Mouse (Mus musculus) gastrocnemius, postnatal 14 days (tissue): ENCODE data around the gene 2610028H24Rik. TPM values are rescaled to one million over a fixed set of nuclear protein-coding genes. Genes with fewer than 3 reads are reported as not detected.

Experiments used
- DNase-seq: peaks from one replicate; pipeline ENCODE4 v3.0.0; 2021; ENCODE audit warnings: mixed read lengths
- intact Hi-C: fragments of 180-260 bp; cut with DNase I; formaldehyde crosslinking; loops from one replicate; pipeline ENCODE4 v1.15.1; 2025; ENCODE audit warnings: low total_unique reads
- long read RNA-seq, 2 experiments: library from polyadenylated mRNA; stranded (forward); transcript quantifications; one replicate each; pipeline ENCODE4 v2.0.0; 2021
- total RNA-seq, 2 experiments: library from RNA; stranded (reverse); gene quantifications; 2 replicates each; pipeline ENCODE4 v1.2.3; 2021

2610028H24Rik gene
- total RNA-seq = under 1 TPM; 0.31 to 0.45 TPM
- long read RNA-seq, experiment 1 = 0 reads
- long read RNA-seq, experiment 2, partial matches to known transcripts = 0 of 1 reads
- long read RNA-seq, experiment 2, other reads (novel, unspliced or antisense) = 1 of 1 reads

DNA sequence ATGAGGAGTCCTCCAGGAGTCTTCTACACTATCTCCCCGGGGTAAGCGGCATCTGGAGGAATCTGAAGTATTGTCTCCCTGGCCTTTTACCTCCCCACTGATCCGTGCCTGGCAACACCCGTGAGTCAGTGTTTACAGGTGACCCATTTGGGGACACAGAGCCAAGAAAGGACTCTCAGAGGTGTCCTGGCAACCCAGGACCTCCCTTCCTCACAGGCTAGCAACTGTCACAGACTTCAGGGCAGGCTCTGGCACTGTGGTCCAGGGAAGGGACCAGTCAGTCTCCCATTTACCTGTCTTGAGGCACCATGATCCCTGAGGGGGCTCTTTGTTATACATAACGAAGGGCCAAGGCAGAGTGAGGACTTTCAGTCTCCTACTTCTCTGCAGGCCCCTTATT, at the start of gene 2610028H24Rik:
Gene 2610028H24Rik, plus strand, starts transcription at position 231 of the 400 bp plus-strand sequence.
- intact Hi-C loops = no loop called here
- no peak for DNase-seq

DNA sequence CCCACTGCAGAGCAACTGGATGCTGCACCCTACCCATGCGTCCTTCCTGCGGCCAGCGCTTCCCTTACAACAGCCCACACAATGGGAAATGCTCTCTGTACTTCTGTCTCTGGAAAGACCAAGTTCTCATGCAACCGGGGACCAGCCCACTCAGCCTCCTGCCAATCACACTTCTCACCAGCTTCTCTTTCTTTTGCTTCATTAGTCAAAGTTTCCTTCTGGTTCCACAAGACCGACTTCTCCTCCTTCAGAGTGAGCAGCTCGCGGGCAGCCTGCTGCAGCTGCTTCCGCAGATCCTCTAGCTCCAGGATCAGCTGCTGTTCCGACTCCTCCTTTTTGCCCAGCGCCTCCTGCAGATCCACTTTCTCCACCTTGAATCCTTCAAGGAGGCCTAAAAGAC, 40.4 kb upstream of the 2610028H24Rik start:
- no peak for DNase-seq
- intact Hi-C loops = no loop called here

DNA sequence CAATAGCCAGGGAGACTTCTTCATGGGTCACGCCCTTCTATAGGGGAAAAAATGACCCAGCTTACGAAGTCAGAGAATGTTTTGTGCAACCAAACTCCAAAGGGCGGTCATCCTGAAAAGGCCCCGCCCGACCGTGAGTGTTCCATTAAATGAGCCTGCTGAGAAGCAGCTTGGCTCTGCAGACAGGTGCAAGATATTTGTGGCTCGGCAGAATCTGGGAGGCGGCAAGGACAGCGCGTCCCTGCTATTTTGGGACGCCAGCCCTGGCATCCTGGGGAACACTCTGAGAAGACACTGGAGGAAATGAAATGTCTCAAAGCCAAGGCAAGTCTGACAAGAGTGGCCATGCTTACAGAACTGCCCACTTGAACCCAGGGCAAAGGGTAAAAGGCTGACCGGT, 32.1 kb upstream of the 2610028H24Rik start:
- peak; percentile 74 for DNase-seq
- intact Hi-C loops = no loop called here

DNA sequence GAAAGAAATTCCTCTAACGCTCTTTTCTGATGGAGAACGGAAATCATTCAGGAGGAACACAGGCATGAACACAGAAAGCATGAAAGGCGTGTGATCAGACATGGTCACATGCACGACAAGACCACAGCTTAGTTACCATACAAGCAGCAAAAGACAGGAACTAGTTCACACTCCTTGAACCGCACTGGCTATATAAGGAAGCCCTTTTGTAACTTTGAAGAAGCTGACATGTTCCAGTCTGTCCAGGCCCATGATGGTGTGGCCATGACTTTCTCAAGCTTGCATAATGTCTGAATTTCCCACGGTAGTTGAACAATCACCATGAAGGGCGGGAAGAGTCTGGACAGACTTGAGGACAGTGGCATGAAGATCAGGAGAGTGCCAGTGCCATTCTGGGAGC, 23.2 kb upstream of the 2610028H24Rik start:
- intact Hi-C loops = no loop called here
- DNase-seq = no peak

DNA sequence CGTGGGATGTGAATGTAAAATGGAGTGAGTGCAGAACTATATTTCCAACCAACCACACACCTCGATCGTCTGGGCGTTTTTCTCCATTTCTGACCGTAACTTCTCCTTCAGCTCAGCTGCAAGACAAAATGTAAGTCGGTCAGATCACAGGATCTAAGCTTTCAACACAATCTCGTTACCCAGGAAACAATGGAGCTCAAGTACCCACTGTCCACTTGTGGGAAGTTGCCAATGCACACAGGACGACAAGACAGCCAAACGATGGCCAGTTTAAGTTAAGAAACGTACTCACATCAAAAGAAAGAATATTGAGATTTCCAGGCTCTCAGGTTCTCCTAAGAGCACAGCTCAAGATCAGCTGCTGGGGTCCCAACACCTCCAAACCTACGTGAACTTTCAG, 15.0 kb upstream of the 2610028H24Rik start:
- intact Hi-C loops = no loop called here
- DNase-seq = no peak

DNA sequence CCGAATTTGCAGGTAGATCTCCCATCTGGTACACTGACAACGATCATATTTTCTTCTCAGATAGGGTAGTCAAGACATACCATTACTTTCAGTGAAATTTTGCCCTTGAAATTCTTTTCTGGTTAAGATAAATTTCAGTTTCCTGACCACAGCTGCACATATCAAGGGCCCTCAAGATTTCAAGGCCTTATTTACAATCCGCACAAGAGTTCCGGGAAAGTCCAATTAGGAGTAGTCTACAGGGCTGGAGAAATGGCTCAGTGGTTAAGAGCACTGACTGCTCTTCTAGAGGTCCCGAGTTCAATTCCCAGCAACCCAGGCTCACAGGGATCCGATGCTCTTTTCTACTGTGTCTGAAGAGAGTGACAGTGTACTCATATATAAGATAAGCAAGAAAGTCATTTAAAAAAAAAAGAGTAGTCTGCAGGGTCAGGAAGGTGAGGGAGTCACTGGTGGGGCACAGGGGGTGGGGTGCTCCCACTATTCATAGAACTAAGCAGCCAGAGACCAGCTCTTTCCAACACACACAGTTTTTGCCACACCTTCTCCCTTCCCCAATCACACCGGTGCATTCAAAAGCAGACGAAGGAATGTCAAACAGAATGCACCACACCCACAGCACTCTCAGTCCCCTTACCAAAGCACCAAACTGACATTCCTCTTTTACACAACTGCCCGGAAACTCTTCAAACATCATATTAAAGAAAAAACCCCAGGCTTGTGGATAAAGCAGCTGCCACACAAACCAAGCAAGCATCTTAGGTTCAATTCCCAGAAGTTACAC, 9.6 kb upstream of the 2610028H24Rik start:
- DNase-seq = no peak

DNA sequence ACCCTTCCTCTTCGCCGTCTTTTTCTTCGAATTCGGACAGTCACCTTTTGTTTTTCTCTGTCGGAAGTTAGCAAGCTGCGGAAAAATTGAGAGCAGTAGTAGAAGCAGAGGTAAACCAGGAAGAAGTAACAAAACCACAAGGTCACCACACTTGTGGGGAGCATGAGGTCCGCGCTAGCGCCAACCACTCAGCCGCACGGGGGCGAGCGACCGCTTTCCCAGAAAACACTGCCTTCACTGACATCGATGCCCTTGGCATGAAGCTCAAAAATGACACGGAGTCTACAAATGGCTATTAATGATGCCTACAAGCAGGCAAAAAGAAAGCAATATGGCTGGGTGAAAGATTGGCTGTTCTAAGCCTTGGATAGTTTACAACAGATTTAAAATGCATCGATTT, 8.6 kb upstream of the 2610028H24Rik start, which contains the start of gene AC141477.1:
Gene AC141477.1, minus strand, starts transcription at position 164 of the 400 bp plus-strand sequence.
- intact Hi-C loops = no loop called here
- DNase-seq = no peak

More for the DNA sequence above, 9.6 kb upstream of the 2610028H24Rik start:
- intact Hi-C loops = loop anchor here (5.0 kb wide), 1 partner anchor 823 kb away; no protein-coding TSS in a partner anchor

DNA sequence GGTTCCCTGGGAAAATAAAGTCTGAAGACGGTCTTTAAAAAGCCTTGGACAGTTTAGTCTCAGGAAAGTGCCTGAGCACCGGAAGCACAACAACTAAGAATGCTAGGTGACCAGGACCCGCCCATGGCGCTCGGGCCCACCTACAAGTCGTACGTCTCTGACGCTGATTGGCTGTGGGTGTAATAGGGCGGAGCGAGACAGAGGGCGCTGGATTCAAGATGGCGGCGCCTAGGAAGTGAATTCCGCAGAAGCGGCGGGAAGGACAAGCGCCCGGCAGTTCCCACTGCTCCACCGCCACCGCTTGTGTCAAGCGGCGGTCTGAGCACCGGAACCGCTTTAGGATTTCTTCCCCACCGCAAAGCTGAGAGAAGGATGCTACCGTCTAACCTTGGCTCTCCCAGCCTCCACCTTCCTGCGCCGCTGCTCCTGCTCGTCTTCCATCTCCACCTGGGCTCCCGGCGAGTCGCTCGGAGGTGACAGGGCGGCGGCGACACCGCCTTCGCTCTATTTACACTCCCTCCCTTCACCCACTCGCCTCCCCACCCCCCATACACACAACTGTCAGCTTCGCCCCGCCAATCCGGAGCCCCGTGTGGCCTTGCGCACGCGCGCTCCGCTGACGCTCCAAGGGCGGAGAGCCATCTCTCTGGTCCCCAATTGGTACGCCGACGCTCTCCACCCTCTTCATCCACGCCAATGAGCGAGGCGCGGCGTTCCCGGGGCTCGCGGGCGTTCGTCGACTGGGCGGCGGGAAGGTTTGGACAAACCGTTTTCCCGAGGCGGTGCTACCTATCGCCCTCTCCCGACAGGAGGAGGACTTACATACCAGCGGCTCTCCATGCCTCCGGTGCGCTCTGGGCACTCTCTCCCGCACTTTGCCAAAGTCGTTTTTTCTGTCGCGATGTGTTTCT, 6.4 kb upstream of the 2610028H24Rik start, which contains the start of gene Pcnt:
Gene Pcnt, minus strand, starts transcription at position 609 of the 911 bp plus-strand sequence.
- intact Hi-C loops = no loop called here
- DNase-seq = peak; percentile 99

DNA sequence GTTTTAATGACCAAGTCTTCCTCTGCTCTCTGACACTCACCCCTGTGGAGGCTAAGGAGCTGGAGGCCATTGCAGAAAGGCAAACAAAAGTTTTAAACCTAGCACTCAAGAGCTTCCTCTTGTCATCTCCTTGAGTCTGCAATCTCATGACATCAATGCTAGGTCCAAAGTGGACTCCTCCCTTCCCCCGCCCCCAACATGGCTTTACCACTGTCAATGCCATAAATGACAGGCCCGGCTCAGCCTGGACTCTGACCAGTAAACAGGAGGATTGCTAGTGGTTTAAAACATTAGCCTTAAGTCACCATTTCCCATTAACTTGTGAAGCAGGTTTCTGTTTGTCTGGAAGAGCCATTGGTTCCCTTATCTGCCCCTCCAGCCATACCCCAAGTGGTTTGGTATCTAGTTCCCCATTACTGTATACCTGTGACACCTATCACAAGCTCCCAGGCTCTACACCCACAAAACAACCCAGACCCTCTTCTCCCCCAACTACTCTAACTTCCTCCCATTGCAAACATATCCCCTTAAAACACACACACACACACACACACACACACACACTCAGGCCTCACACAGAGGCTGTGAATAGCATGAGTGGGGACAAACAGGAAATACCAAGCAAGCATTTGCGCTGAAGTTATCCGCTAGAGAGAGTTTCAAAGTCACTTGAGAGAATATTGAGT, 2.7 kb upstream of the 2610028H24Rik start:
- no peak for DNase-seq
- intact Hi-C loops = no loop called here

DNA sequence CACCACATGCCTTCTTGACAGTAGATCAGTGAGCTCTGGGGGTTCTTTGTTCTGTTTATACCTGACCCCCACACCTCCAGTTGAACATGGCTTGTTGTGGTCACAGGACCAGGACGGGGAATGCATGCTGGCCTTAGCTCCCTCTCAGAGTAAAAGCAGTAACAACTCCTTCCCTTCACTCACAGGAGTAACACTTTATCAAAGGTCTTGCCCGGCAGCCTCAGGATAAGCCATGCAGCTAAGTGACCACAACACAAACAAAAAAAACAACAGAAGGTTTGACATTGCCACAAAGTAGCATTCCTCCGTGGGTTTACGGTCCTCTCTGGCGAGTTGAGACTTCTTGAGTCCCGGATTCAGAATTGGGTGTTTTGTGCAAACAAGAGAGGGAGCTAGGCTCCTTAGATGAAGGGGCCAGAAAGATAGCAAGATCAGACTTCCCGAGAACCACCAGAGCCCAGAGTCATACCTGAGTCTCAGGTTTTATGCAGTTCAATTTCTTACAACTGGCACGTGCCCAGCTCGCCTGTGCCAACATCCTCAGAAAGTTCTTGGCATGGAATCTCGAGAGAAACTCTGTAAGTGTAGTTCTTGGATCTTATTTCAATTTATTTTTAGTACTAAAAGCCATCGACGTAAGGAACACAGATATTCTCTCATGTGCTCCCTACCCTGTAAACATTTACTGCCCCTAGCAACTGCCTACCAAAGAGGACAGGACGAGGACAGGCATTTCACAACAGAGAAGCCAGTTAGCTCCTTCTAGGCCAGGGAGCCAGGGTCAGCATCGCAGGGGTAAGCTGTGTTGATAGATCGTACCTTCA, 1.3 kb upstream of the 2610028H24Rik start:
- peak; percentile 36 for DNase-seq
- intact Hi-C loops = no loop called here

DNA sequence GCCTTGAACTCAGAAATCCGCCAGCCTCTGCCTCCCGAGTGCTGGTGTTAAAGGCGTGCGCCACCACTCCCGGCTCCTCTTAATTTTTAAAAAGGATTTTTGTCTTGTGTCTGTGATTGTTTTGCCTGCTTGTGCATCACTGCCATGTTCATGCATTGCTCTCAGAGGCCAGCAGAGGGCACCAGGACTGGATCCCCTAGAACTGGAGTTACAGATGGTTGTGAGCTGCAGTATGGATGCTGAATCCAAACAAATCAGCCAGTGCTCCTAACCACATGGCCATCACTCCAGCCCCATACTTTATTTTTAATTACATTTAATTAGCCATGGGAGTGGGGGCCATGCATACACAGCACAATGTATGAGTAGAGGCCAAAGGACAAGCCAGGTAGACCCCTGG, 6.4 kb downstream of the 2610028H24Rik start:
- intact Hi-C loops = loop anchor here (10.0 kb wide), 1 partner anchor 280 kb away; no protein-coding TSS in a partner anchor
- DNase-seq = peak; percentile 62

DNA sequence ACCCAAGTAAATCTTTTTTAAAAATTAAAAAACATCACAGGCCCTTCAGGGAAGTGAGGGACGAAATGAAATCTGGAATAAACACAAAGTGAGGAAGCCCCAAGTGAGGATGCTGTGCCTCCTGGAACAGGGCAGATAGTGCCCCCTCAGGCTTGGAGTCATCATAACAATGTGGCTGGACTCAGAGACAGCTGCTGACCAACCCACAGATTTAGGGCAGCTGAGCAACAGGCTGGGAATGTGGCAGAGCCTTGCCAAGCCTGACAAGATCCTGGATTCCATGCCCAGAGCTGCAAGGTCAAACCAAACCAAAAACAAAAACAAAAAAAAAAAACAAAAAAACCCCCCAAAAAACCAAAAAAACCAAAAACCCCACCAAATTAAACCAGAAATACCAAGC, 12.4 kb downstream of the 2610028H24Rik start:
- intact Hi-C loops = no loop called here
- no peak for DNase-seq

DNA sequence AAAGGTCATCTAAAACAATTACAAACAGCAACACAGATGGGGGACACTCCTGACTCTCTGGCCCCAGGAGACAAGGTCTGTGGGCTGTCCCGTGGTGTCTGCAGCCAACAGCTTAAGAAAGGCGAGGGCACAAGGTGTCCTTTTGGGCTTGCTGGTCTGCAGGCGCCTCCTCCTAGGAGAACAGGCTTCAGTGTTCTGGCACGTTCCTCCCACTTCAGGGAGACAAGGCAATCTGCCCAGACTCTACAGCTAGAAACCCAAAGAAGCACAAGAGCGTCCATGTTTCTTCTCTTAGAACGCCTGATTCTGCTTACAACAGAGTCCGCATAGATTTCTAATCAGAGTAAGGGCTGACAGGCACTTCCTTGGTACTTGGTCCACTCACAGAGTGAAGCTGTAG, 13.4 kb downstream of the 2610028H24Rik start:
- intact Hi-C loops = no loop called here
- no peak for DNase-seq

DNA sequence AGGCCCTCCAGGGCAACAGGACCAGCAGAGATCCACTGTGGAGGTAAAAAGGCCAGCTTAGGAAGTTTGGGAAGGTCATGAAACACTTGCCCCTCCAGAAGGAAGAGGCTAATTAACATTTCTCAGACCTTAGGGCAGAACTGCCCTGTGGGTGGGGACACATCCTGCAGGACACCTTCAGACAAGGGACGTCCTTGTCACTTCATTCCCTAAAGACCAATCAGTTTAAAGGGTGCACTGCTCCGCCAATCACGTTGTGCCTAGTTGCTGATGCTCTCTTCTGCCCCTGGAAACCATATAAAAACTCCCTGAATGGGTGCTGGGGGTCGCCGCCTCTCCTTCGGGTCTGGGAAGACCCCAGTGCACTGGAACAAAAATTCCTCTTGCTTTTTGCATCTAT, 13.8 kb downstream of the 2610028H24Rik start:
- intact Hi-C loops = no loop called here
- DNase-seq = no peak

DNA sequence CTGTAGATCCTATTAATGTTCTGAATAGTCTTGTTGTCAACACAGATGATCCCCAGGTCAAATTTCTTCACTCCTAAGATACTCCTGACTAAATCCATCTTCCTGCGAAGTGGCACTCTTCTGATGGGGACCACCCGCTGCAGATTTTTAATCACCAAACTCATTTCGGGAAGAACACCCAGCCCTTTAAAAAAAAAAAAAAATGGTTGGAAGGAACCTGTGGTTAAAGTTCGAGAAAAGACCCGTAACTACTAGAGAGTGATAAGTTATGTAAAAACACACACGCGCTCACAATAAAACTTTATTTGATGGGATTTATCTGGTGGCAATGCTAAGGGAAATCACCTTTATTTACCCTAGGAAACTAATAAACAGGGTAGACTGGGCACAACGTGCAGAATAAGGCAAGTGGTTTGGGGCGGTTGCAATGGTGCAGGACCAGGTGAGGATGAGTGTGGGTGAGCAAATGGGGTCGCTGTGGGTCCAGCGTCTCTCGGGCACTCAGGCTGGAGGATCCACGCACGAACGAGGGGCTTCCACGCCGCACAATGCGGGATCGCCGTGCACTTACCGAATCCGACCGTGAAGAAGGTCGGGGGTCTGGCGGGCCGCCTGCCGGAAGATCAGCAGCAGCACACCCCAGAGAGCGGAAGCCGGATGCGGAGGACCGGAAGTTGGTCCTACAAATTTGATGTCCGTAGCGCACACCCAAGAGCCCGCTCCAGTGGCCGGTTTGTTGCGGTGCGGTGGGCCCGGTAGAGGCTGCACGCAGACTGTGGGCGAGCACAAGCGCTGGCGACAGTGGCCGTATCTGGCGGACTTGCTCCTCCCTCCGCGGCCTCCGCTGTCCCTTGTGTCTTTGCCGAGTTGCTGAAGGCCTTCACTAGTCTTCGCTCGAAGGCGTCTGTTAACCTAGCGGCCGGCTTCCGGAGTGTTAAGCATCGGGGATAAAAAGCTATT, 19.6 kb downstream of the 2610028H24Rik start, which contains the start of the genes Mcm3ap and Ybey:
Gene Mcm3ap, plus strand, starts transcription at position 725 of the 960 bp plus-strand sequence.
Gene Ybey, minus strand, starts transcription at position 912 of the 960 bp plus-strand sequence.
- intact Hi-C loops = no loop called here
- DNase-seq = peak; percentile 90

DNA sequence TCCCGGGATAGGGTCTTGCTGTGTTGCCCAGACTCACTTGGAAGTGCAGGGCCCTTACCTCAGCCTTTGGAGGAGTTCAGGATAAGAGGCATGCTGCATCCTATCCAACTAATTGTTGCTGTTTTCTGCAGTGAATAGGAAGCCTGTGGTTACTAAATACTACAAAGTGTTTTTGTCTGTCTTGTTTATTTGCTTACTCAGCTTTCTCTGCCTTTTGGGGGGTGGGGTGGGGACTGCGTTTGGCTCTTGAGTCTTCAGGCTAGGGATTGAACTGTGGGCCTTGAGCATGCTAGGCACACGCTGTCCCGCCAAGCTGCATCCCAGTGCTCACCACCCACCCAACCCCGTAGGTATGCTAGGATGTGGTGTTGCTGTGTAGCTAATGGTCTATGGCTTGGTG, 24.9 kb downstream of the 2610028H24Rik start:
- no peak for DNase-seq
- intact Hi-C loops = no loop called here

DNA sequence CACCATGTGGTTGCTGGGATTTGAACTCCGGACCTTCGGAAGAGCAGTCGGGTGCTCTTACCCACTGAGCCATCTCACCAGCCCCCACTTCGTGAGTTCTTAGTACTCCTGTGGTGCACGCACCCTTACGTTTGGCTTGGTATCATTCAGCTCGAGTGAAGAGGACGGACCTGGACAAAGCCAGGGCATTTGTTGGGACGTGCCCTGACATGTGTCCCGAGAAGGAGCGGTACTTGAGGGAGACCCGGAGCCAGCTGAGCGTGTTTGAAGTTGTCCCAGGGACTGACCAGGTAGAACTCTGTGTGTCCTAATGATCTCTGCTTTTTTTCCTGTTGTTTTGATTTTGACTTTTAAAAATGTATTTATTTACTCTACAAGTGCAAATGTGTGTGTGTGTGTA, 32.0 kb downstream of the 2610028H24Rik start:
- DNase-seq = no peak
- intact Hi-C loops = no loop called here
